Mouse (Mus musculus) kidney, adult 2 months (tissue): ENCODE measurements around the gene Phgdh. TPM values are rescaled to one million over a fixed set of nuclear protein-coding genes. Genes with fewer than 3 reads are reported as not detected.
A peak's percentile ranks its signal among the peaks of the same experiment; 100 is the strongest.

Experiments used
- DNase-seq: peaks from one replicate; pipeline ENCODE4 v3.0.0; 2021
- H3K27ac ChIP-seq: fragments of 200-500 bp; 2 replicates; pipeline ENCODE4 v1.5.1; 2012; ENCODE audit warnings: low read depth, low read length, control low read depth, inconsistent platforms; ENCODE audit not compliant: insufficient read depth
- H3K27me3 ChIP-seq: fragments of 200-500 bp; replicated peaks from 2 replicates; pipeline ENCODE4 v1.6.1; 2012; ENCODE audit warnings: mild to moderate bottlenecking, moderate library complexity, low read length, inconsistent platforms; ENCODE audit not compliant: control insufficient read depth, insufficient read depth
- H3K36me3 ChIP-seq: fragments of 200-500 bp; 2 replicates; pipeline ENCODE4 v1.6.1; 2012; ENCODE audit warnings: mild to moderate bottlenecking, moderate library complexity, low read length, inconsistent platforms; ENCODE audit not compliant: control insufficient read depth, insufficient read depth
- H3K4me1 ChIP-seq: fragments of 200-500 bp; 2 replicates; pipeline ENCODE4 v1.6.1; 2011; ENCODE audit warnings: low read length; ENCODE audit not compliant: control insufficient read depth, insufficient read depth
- H3K4me3 ChIP-seq: fragments of 200-500 bp; 2 replicates; pipeline ENCODE4 v1.5.1; 2011; ENCODE audit warnings: mild to moderate bottlenecking, low read depth, low read length, control low read depth; ENCODE audit not compliant: insufficient read depth
- CTCF ChIP-seq: fragments of 200-500 bp; conservative IDR thresholded peaks from 2 replicates; pipeline ENCODE4 v1.5.1; 2011; ENCODE audit warnings: low read depth, mild to moderate bottlenecking, control low read depth, low read length, moderate library complexity, mixed read lengths; ENCODE audit not compliant: insufficient read depth, insufficient read length
- POLR2A ChIP-seq: fragments of 200-500 bp; IDR thresholded peaks from one replicate; pipeline ENCODE4 v1.6.1; 2011; ENCODE audit warnings: low read depth, low read length, control low read depth
- WGBS: fragments of 180-500 bp; shearing (Covaris S2); methylation state at CpG from one replicate; pipeline ENCODE4 v1.1.7; 2018; 5-methylcytosine and 5-hydroxymethylcytosine counted together
- polyA plus RNA-seq: library from polyadenylated mRNA; depleted of rRNA; stranded (reverse); fragments of >200 nt; gene quantifications from 2 replicates; pipeline ENCODE4 v1.2.3, GENCODE M21; 2012; rRNA removed

Phgdh gene
- polyA plus RNA-seq, 1 experiment, result 47.1 TPM

- DNase-seq, result no peak
- Histone ChIP-seq H3K36me3 (no peaks in the 10 kb centered on the region), H3K27me3 (no peaks in the 10 kb centered on the region), H3K27ac (no peak overlapping the region), H3K4me3 (no peak overlapping the region), H3K4me1 (peaks cover 6% of the 10 kb centered on the region; the same call in 1 of the 2 replicates)
- WGBS, result 42% methylated on average over 11 of the region's 11 CpGs
- TF ChIP-seq CTCF, result no peak
- TF ChIP-seq POLR2A, result no peak
Measured at GRCm38 (mm10) chr3:98273623-98274398, 66.0 kb downstream of the Phgdh start.

GRCm38 (mm10) chr3:98267249-98267651 lies 72.5 kb downstream of the Phgdh start:
- TF ChIP-seq CTCF (no peak), POLR2A (no peak)
- no peak overlapping the region for H3K4me3 ChIP-seq
- DNase-seq, result peak; percentile 78

More at GRCm38 (mm10) chr3:98267249-98267651, 72.5 kb downstream of the Phgdh start:
- Histone ChIP-seq H3K36me3 (no peaks in the 10 kb centered on the region), H3K27me3 (no peaks in the 10 kb centered on the region), H3K4me1 (peaks cover 12% of the 10 kb centered on the region), H3K27ac (no peak overlapping the region; the same call in 1 of the 2 replicates)
- WGBS, result 18% methylated on average over 6 of the region's 6 CpGs

Other genes with a start within 250 kb of the Phgdh start
- not detected in 2 replicates for gene Adam30, start 179.4 kb downstream of the Phgdh start, polyA plus RNA-seq
- gene Reg4, start 117.8 kb downstream of the Phgdh start, polyA plus RNA-seq, result not detected in 2 replicates
- 39.0 and 39.5 TPM in 2 replicates for gene Hmgcs2, start 59.6 kb downstream of the Phgdh start, polyA plus RNA-seq
- 14.7 and 16.2 TPM in 2 replicates for gene Zfp697, start 42.5 kb upstream of the Phgdh start, polyA plus RNA-seq
- gene Gm4450, start 117.1 kb upstream of the Phgdh start, polyA plus RNA-seq, result 306 and 370 TPM in 2 replicates
- 341 TPM in 2 replicates for gene Hsd3b4, start 170.5 kb upstream of the Phgdh start, polyA plus RNA-seq
- 795 and 1,015 TPM in 2 replicates for gene Gm10681, start 248.8 kb upstream of the Phgdh start, polyA plus RNA-seq